Mouse (Mus musculus): ENCODE data around the gene Grk6. TPM values are rescaled to one million over a fixed set of nuclear protein-coding genes. Genes with fewer than 3 reads are reported as not detected.

Gene Grk6
- total RNA-seq, 2 experiments from 2014 or later: 52.6 to 81.7 TPM

Other genes with a start within 250 kb of the Grk6 start
- 90.4 and 94.9 TPM in 2 replicates for gene Nsd1, start 235.3 kb upstream of the Grk6 start, total RNA-seq (2015)
- 74.5 and 89.7 TPM in 2 replicates for gene Nsd1, start 235.3 kb upstream of the Grk6 start, total RNA-seq (2017)
- 350 and 360 TPM in 2 replicates for gene Prelid1, start 124.6 kb upstream of the Grk6 start, total RNA-seq (2015)
- gene Prelid1, start 124.6 kb upstream of the Grk6 start, total RNA-seq (2017): 108 and 125 TPM in 2 replicates
- gene Rab24, start 123.1 kb upstream of the Grk6 start, total RNA-seq (2015): 128 and 152 TPM in 2 replicates
- 25.9 and 34.6 TPM in 2 replicates for gene Rab24, start 123.1 kb upstream of the Grk6 start, total RNA-seq (2017)
- 4.7 and 6.9 TPM in 2 replicates for gene Mxd3, start 115.2 kb upstream of the Grk6 start, total RNA-seq (2015)
- gene Mxd3, start 115.2 kb upstream of the Grk6 start, total RNA-seq (2017): 4.7 and 16.3 TPM in 2 replicates
- 86.8 and 102 TPM in 2 replicates for gene Lman2, start 82.3 kb upstream of the Grk6 start, total RNA-seq (2015)
- gene Lman2, start 82.3 kb upstream of the Grk6 start, total RNA-seq (2017): 126 and 131 TPM in 2 replicates
- gene Rgs14, start 75.3 kb upstream of the Grk6 start, total RNA-seq (2015): 11.5 and 12.6 TPM in 2 replicates
- 9.7 and 17.4 TPM in 2 replicates for gene Rgs14, start 75.3 kb upstream of the Grk6 start, total RNA-seq (2017)
- 0.12 and 0.95 TPM in 2 replicates for gene Slc34a1, start 46.9 kb upstream of the Grk6 start, total RNA-seq (2015)
- gene Slc34a1, start 46.9 kb upstream of the Grk6 start, total RNA-seq (2017): 0.08 and 1.1 TPM in 2 replicates
- not detected in 2 replicates for gene Pfn3, start 29.8 kb upstream of the Grk6 start, total RNA-seq (2015)
- gene Pfn3, start 29.8 kb upstream of the Grk6 start, total RNA-seq (2017): not detected in 2 replicates
- not detected in 2 replicates for gene F12, start 18.3 kb upstream of the Grk6 start, total RNA-seq (2015)
- not detected in 2 replicates for gene F12, start 18.3 kb upstream of the Grk6 start, total RNA-seq (2017)
- 0.72 and 1.7 TPM in 2 replicates for gene Prr7, start 19.2 kb downstream of the Grk6 start, total RNA-seq (2015)
- 1.5 TPM in 2 replicates for gene Prr7, start 19.2 kb downstream of the Grk6 start, total RNA-seq (2017)
- 0.72 and 0.76 TPM in 2 replicates for gene Dbn1, start 43.0 kb downstream of the Grk6 start, total RNA-seq (2015)
- 2.3 and 2.7 TPM in 2 replicates for gene Dbn1, start 43.0 kb downstream of the Grk6 start, total RNA-seq (2017)
- gene Pdlim7, start 68.6 kb downstream of the Grk6 start, total RNA-seq (2015): 12.7 and 13.0 TPM in 2 replicates
- 5.3 and 5.9 TPM in 2 replicates for gene Pdlim7, start 68.6 kb downstream of the Grk6 start, total RNA-seq (2017)
- gene Dok3, start 84.2 kb downstream of the Grk6 start, total RNA-seq (2015): 18.1 and 34.6 TPM in 2 replicates
- gene Dok3, start 84.2 kb downstream of the Grk6 start, total RNA-seq (2017): 22.9 and 31.2 TPM in 2 replicates
- gene Ddx41, start 91.6 kb downstream of the Grk6 start, total RNA-seq (2015): 28.0 and 29.1 TPM in 2 replicates
- 66.9 and 78.0 TPM in 2 replicates for gene Ddx41, start 91.6 kb downstream of the Grk6 start, total RNA-seq (2017)
- gene Fam193b, start 126.0 kb downstream of the Grk6 start, total RNA-seq (2015): 24.9 and 29.1 TPM in 2 replicates
- 21.8 and 25.1 TPM in 2 replicates for gene Fam193b, start 126.0 kb downstream of the Grk6 start, total RNA-seq (2017)
- 92.3 and 117 TPM in 2 replicates for gene Tmed9, start 128.7 kb downstream of the Grk6 start, total RNA-seq (2015)
- 194 and 211 TPM in 2 replicates for gene Tmed9, start 128.7 kb downstream of the Grk6 start, total RNA-seq (2017)
- 10.6 and 13.0 TPM in 2 replicates for gene B4galt7, start 154.8 kb downstream of the Grk6 start, total RNA-seq (2015)
- 12.8 and 16.7 TPM in 2 replicates for gene B4galt7, start 154.8 kb downstream of the Grk6 start, total RNA-seq (2017)
- gene Caml, start 177.9 kb downstream of the Grk6 start, total RNA-seq (2015): 50.0 and 50.4 TPM in 2 replicates
- 49.5 and 54.7 TPM in 2 replicates for gene Caml, start 177.9 kb downstream of the Grk6 start, total RNA-seq (2017)
- gene Ddx46, start 190.0 kb downstream of the Grk6 start, total RNA-seq (2015): 62.4 and 76.8 TPM in 2 replicates
- gene Ddx46, start 190.0 kb downstream of the Grk6 start, total RNA-seq (2017): 79.0 and 153 TPM in 2 replicates
- gene B230219D22Rik, start 248.1 kb downstream of the Grk6 start, total RNA-seq (2015): 65.0 and 76.9 TPM in 2 replicates
- gene B230219D22Rik, start 248.1 kb downstream of the Grk6 start, total RNA-seq (2017): 35.9 and 39.5 TPM in 2 replicates

All from megakaryocyte progenitor cell, adult 5-6 weeks (primary cell).